Mouse (Mus musculus) embryonic facial prominence, embryonic 14.5 days (tissue): ENCODE data around the gene Tmx2. TPM values are rescaled to one million over a fixed set of nuclear protein-coding genes. Genes with fewer than 3 reads are reported as not detected.

Experiments used
- ATAC-seq: fragments of 200-750 bp; cut with Nextera tagmentation; 2 replicates; pipeline ENCODE4 v1.8.0; 2017; ENCODE audit warnings: low read depth, moderate number of reproducible peaks, moderate TSS enrichment
- DNase-seq: peaks from one replicate; pipeline ENCODE4 v3.0.0-alpha.2; 2015; ENCODE audit warnings: low spot score
- H3K27ac ChIP-seq: fragments of 300-500 bp; sonication (generic); replicated peaks from 2 replicates; pipeline ENCODE4 v1.5.1; 2014; ENCODE audit warnings: low read depth, mild to moderate bottlenecking, low read length, moderate library complexity
- H3K27me3 ChIP-seq: fragments of 300-500 bp; sonication (generic); replicated peaks from 2 replicates; pipeline ENCODE4 v1.6.1; 2014; ENCODE audit warnings: low read length; ENCODE audit not compliant: control insufficient read depth, insufficient read depth
- H3K36me3 ChIP-seq: fragments of 300-500 bp; sonication (generic); 2 replicates; pipeline ENCODE4 v1.6.1; 2014; ENCODE audit warnings: low read length, mixed read lengths; ENCODE audit not compliant: control insufficient read depth, insufficient read depth
- H3K4me1 ChIP-seq: fragments of 300-500 bp; sonication (generic); 2 replicates; pipeline ENCODE4 v1.6.1; 2014; ENCODE audit warnings: antibody characterized with exemption, low read length; ENCODE audit not compliant: control insufficient read depth, insufficient read depth
- H3K4me2 ChIP-seq: fragments of 300-500 bp; sonication (generic); 2 replicates; pipeline ENCODE4 v1.6.1; 2014; ENCODE audit warnings: low read depth, mild to moderate bottlenecking, low read length, moderate library complexity, mixed read lengths
- H3K4me3 ChIP-seq: fragments of 300-500 bp; sonication (generic); 2 replicates; pipeline ENCODE4 v1.5.1; 2014; ENCODE audit warnings: low read depth, mild to moderate bottlenecking, low read length
- H3K9ac ChIP-seq: fragments of 300-500 bp; sonication (generic); 2 replicates; pipeline ENCODE4 v1.6.1; 2014; ENCODE audit warnings: low read depth, mild to moderate bottlenecking, low read length, moderate library complexity, mixed read lengths
- H3K9me3 ChIP-seq: fragments of 300-500 bp; sonication (generic); 2 replicates; pipeline ENCODE4 v1.6.1; 2016; ENCODE audit warnings: low read length; ENCODE audit not compliant: control insufficient read depth
- WGBS: fragments of 180-500 bp; shearing (Covaris S2); extraction: QIAGEN DNeasy Blood & Tissue Kit; methylation state at CpG from one replicate; pipeline ENCODE4 v1.1.7; 2014; 5-methylcytosine and 5-hydroxymethylcytosine counted together
- polyA plus RNA-seq: library from polyadenylated mRNA; unstranded; fragments of >200 nt; fragmentation: Nextera tagmentation; extraction: Ambion mirVana; gene quantifications from 2 replicates; pipeline ENCODE4 v1.2.1, GENCODE M21; 2014

Gene Tmx2
- polyA plus RNA-seq, 1 experiment from 2014 or later, result 99.0 TPM

GRCm38 (mm10) chr2:84624201-84624600 is 54.7 kb downstream of the Tmx2 start:
- ATAC-seq (no peak), DNase-seq (no peak)
- Histone ChIP-seq H3K27ac (no peak overlapping the region), H3K4me1 (peaks cover 3% of the 10 kb centered on the region; the same call in 1 of the 2 replicates), H3K9me3 (no peaks in the 10 kb centered on the region), H3K4me3 (no peak overlapping the region), H3K4me2 (no peak overlapping the region), H3K36me3 (peaks cover 34% of the 10 kb centered on the region), H3K27me3 (no peaks in the 10 kb centered on the region), H3K9ac (no peak overlapping the region)
- WGBS, result 95% methylated on average over 17 of the region's 17 CpGs

- Histone ChIP-seq H3K36me3 (peaks cover 36% of the 10 kb centered on the region), H3K9me3 (no peaks in the 10 kb centered on the region), H3K4me2 (no peak overlapping the region), H3K9ac (no peak overlapping the region), H3K27me3 (no peaks in the 10 kb centered on the region), H3K27ac (no peak overlapping the region), H3K4me3 (no peak overlapping the region), H3K4me1 (peaks cover 3% of the 10 kb centered on the region; the same call in 1 of the 2 replicates)
- ATAC-seq, result no peak
- WGBS, result 92% methylated on average over 3 of the region's 3 CpGs
- DNase-seq, result no peak
These were observed 55.4 kb downstream of the Tmx2 start for GRCm38 (mm10) chr2:84623428-84624119.

- H3K4me2 ChIP-seq, result no peak overlapping the region
- no peak overlapping the region for H3K4me3 ChIP-seq
- no peak for ATAC-seq
- WGBS, result 70% methylated on average over 2 of the region's 2 CpGs
- no peak overlapping the region for H3K9ac ChIP-seq
- H3K27ac ChIP-seq, result no peak overlapping the region
- no peaks in the 10 kb centered on the region for H3K9me3 ChIP-seq
- peaks cover 3% of the 10 kb centered on the region; the same call in 1 of the 2 replicates for H3K4me1 ChIP-seq
- no peak for DNase-seq
- peaks cover 41% of the 10 kb centered on the region for H3K36me3 ChIP-seq
- no peaks in the 10 kb centered on the region for H3K27me3 ChIP-seq
These were observed 56.3 kb downstream of the Tmx2 start for GRCm38 (mm10) chr2:84622668-84623067.

Other genes with a start within 250 kb of the Tmx2 start
- 44.3 and 44.5 TPM in 2 replicates for gene Tfpi, start 202.4 kb downstream of the Tmx2 start, polyA plus RNA-seq
- gene Ctnnd1, start 28.4 kb downstream of the Tmx2 start, polyA plus RNA-seq, result 48.9 and 49.0 TPM in 2 replicates
- gene Btbd18, start 20.1 kb downstream of the Tmx2 start, polyA plus RNA-seq, result 0.14 TPM in 1 of 2 replicates, not detected in the other
- 237 and 272 TPM in 2 replicates for gene Selenoh, start 8.4 kb downstream of the Tmx2 start, polyA plus RNA-seq
- not detected in 2 replicates for gene Gm28635, start 1.1 kb downstream of the Tmx2 start, polyA plus RNA-seq
- gene Med19, start 738 bp downstream of the Tmx2 start, polyA plus RNA-seq, result 28.4 and 28.8 TPM in 2 replicates
- 31.4 and 31.6 TPM in 2 replicates for gene Zdhhc5, start 36.0 kb upstream of the Tmx2 start, polyA plus RNA-seq
- 22.6 and 24.2 TPM in 2 replicates for gene Clp1, start 48.2 kb upstream of the Tmx2 start, polyA plus RNA-seq
- gene Ypel4, start 54.9 kb upstream of the Tmx2 start, polyA plus RNA-seq, result 5.5 and 6.5 TPM in 2 replicates
- gene Gm19426, start 64.5 kb upstream of the Tmx2 start, polyA plus RNA-seq, result 3.9 and 4.0 TPM in 2 replicates
- gene Serping1, start 96.3 kb upstream of the Tmx2 start, polyA plus RNA-seq, result 63.0 and 64.7 TPM in 2 replicates
- 44.5 and 48.2 TPM in 2 replicates for gene Ube2l6, start 119.7 kb upstream of the Tmx2 start, polyA plus RNA-seq
- 0.48 and 1.6 TPM in 2 replicates for gene Smtnl1, start 143.5 kb upstream of the Tmx2 start, polyA plus RNA-seq
- 55.5 and 55.7 TPM in 2 replicates for gene Timm10, start 147.9 kb upstream of the Tmx2 start, polyA plus RNA-seq
- 14.3 and 17.0 TPM in 2 replicates for gene Slc43a1, start 159.7 kb upstream of the Tmx2 start, polyA plus RNA-seq
- gene Rtn4rl2, start 207.6 kb upstream of the Tmx2 start, polyA plus RNA-seq, result 2.5 and 3.4 TPM in 2 replicates